Mouse (Mus musculus): ENCODE results near the gene Tuba1b. TPM values are rescaled to one million over a fixed set of nuclear protein-coding genes. Genes with fewer than 3 reads are reported as not detected.

Tuba1b gene
- polyA plus RNA-seq, 1 experiment from 2014 or later: 1,121 TPM

DNA sequence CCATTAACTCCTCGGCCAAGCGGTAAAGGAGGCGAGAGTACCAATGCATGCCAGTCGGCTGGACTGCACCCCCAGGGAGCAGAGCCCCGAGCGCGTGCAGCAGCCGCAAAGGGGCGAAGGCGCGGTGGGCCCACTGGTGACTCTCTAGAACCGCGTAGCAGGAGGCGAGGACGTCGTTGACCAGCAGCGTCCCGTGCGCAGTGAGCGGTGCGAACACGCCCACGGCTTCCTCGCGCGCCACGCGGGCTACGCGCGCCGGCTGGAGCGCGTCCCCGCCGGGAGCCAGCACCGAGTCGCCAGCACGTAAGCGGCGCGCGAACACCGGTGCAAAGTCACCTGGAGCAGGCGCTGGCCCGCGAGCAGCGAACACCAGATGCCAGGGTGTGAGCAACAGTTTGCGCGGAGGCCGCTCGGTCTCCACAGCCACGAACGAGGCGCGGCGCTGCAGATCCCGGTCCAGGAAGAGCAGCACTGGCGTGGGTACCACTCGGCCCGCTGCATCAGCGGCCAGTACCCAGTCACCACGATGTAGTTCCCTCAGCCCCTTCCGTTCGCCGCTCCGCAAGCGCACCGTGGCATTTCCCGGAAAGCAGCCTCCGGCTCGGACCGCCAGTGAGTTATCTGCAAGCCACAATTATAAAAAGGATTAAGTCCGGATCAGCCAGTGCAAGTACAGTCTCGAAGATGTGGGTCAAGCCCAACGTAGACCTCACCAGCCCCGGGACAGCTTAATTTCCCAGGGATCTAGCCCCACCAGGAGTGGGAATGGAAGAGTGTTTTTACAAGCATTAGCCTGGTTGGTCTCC, 40.2 kb downstream of the Tuba1b start, which contains the start of gene Rhebl1:
Rhebl1 (minus strand) TSS at position 601 of the 806 bp plus-strand sequence.
- Histone ChIP-seq H3K9ac (peak within 1 kb of the TSS; percentile 64), H3K27me3 (peaks cover 87% of the 10 kb centered on the region), H3K4me2 (peak within 1 kb of the TSS; percentile 90), H3K27ac (replicated peaks) (no peak within 1 kb of the TSS), H3K4me3 (peak within 1 kb of the TSS; percentile 47), H3K9me3 (no peaks in the 10 kb centered on the region), H3K4me1 (replicated peaks) (peaks cover 45% of the 10 kb centered on the region), H3K36me3 (no peaks in the 10 kb centered on the region)
- 0 out of 2 replicates have a peak, but pooled peaks have one; percentile 12 for ATAC-seq (ENCODE audit: low read depth)
- WGBS: under 1% methylated on average over 77 of the region's 77 CpGs

- H3K27me3 ChIP-seq: peaks cover 76% of the 10 kb centered on the region
- H3K4me3 ChIP-seq: no peak overlapping the region
- H3K9me3 ChIP-seq: no peaks in the 10 kb centered on the region
- peaks cover 37% of the 10 kb centered on the region for H3K4me1 ChIP-seq (replicated peaks)
- H3K4me2 ChIP-seq: no peak overlapping the region
- ATAC-seq (ENCODE audit: low read depth): no peak
- no peaks in the 10 kb centered on the region for H3K36me3 ChIP-seq
- H3K27ac ChIP-seq (replicated peaks): no peak overlapping the region
- H3K9ac ChIP-seq: no peak overlapping the region
- WGBS: 45% methylated on average over 4 of the region's 4 CpGs
Measured at GRCm38 (mm10) chr15:98893036-98893435, 41.3 kb downstream of the Tuba1b start.

DNA sequence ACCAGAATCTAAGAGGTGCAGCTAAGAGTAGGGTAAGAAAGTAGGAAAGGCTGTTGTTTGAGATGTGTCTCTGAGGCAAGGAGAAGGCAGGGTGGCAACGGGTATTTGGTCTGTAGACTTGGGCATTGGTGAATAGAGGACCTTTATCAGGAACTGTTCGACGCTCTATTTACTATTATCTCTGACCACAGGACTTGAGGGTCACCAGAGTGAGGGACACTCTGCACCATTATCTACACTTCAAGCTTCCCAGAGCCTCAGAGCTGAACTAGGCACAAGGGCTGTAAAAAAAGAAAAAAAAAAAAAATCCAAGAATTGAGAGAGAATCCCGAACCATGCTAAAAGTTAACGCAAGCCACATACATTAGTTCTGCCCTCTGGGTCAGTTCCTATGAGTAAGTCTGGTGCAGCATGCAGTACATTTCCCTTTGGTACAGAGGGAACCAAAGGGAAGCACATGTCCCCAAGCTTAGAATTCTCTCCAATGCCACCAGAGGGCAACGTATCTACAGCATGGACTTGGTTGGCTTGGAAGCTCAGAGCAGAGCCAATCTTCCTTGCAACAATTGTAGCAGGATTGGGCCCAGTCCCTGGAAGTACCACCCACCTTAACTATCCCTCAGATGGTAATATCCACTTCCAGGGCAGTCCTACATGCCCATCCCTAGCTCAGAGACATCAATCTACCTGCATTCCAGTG, 42.3 kb downstream of the Tuba1b start:
- WGBS: 40% methylated on average over 6 of the region's 6 CpGs

DNA sequence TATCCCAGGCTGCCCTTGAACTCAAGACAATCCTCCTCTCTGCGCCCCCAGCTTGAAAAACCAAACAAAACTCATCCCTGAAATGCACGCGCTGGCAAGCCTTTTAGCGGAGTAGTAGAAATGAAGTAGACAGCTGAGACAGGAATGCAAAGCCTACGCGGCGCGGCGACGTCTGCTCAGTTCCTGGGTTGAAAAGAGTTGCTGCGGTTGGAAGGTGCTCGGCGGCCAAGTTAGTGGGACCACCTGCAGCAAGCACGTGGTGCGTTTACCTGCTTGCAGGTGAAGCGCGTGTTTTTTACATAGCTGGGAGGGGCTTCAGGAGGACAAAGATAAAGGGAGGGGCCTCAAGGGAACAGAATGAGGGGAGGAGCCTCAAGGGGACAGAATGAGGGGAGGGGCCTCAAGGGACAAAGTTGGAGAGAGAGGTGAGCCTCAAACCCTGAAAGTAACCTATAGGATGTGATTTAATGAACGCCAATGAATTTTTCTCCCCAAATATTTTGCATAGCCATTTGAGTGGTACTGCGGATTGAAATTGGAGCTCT, 43.1 kb downstream of the Tuba1b start:
- no peak overlapping the region for H3K4me2 ChIP-seq

More for the DNA sequence above, 42.3 kb downstream of the Tuba1b start:
- no peak overlapping the region for H3K4me2 ChIP-seq
- no peaks in the 10 kb centered on the region for H3K36me3 ChIP-seq
- peaks cover 67% of the 10 kb centered on the region for H3K27me3 ChIP-seq
- no peak overlapping the region for H3K9ac ChIP-seq
- ATAC-seq (ENCODE audit: low read depth): no peak
- peaks cover 31% of the 10 kb centered on the region for H3K4me1 ChIP-seq (replicated peaks)
- no peaks in the 10 kb centered on the region for H3K9me3 ChIP-seq
- no peak overlapping the region for H3K4me3 ChIP-seq
- H3K27ac ChIP-seq (replicated peaks): no peak overlapping the region

GRCm38 (mm10) chr15:98887526-98887925, 46.8 kb downstream of the Tuba1b start:
- Histone ChIP-seq H3K9ac (no peak overlapping the region), H3K4me2 (no peak overlapping the region)
- 85% methylated on average over 7 of the region's 7 CpGs for WGBS

More for the DNA sequence above, 43.1 kb downstream of the Tuba1b start:
- H3K9ac ChIP-seq: no peak overlapping the region
- no peak overlapping the region for H3K27ac ChIP-seq (replicated peaks)
- peaks cover 31% of the 10 kb centered on the region for H3K4me1 ChIP-seq (replicated peaks)
- no peaks in the 10 kb centered on the region for H3K9me3 ChIP-seq
- H3K27me3 ChIP-seq: peaks cover 59% of the 10 kb centered on the region
- WGBS: 10% methylated on average over 19 of the region's 19 CpGs
- H3K36me3 ChIP-seq: no peaks in the 10 kb centered on the region
- ATAC-seq (ENCODE audit: low read depth): no peak
- H3K4me3 ChIP-seq: no peak overlapping the region

GRCm38 (mm10) chr15:98886667-98887387, 47.5 kb downstream of the Tuba1b start:
- no peak for ATAC-seq (ENCODE audit: low read depth)
- Histone ChIP-seq H3K4me1 (replicated peaks) (0 out of 2 replicates have a peak, but pooled peaks cover 4% of the 10 kb centered on the region), H3K4me2 (no peak overlapping the region), H3K27me3 (peaks cover 15% of the 10 kb centered on the region), H3K27ac (replicated peaks) (no peak overlapping the region), H3K36me3 (no peaks in the 10 kb centered on the region), H3K9ac (no peak overlapping the region), H3K9me3 (no peaks in the 10 kb centered on the region), H3K4me3 (no peak overlapping the region)
- 72% methylated on average over 8 of the region's 8 CpGs for WGBS

More at GRCm38 (mm10) chr15:98887526-98887925, 46.8 kb downstream of the Tuba1b start:
- no peak overlapping the region for H3K27ac ChIP-seq (replicated peaks)
- no peaks in the 10 kb centered on the region for H3K36me3 ChIP-seq
- H3K4me1 ChIP-seq (replicated peaks): 0 out of 2 replicates have a peak, but pooled peaks cover 3% of the 10 kb centered on the region
- no peaks in the 10 kb centered on the region for H3K9me3 ChIP-seq
- H3K4me3 ChIP-seq: no peak overlapping the region
- H3K27me3 ChIP-seq: peaks cover 21% of the 10 kb centered on the region
- no peak for ATAC-seq (ENCODE audit: low read depth)

DNA sequence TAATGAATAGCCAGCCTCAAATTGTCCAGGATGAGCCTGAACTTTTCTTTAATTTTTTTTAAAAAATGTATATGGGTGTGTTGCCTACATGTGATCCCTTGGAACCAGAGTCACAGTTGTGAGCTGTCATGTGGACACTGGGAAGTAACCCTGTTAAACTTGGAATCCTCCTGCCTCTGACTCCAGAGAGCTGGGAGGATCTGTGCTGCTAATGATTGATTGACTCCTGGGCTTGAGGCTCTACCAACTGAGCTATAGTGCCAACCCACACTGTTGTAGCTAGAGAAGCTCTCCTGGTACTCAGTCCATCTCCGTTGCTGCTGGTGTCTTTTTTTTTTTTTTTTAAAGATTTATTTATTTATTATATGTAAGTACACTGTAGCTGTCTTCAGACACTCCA, 50.3 kb downstream of the Tuba1b start:
- Histone ChIP-seq H3K27me3 (no peaks in the 10 kb centered on the region), H3K36me3 (no peaks in the 10 kb centered on the region), H3K9me3 (no peaks in the 10 kb centered on the region), H3K4me3 (no peak overlapping the region), H3K9ac (no peak overlapping the region), H3K4me1 (replicated peaks) (peaks cover 22% of the 10 kb centered on the region), H3K4me2 (no peak overlapping the region), H3K27ac (replicated peaks) (no peak overlapping the region)
- 88% methylated on average over 1 of the region's 1 CpGs for WGBS
- no peak for ATAC-seq (ENCODE audit: low read depth)

GRCm38 (mm10) chr15:98883661-98884060, 50.7 kb downstream of the Tuba1b start:
- H3K4me2 ChIP-seq: no peak overlapping the region
- no peak overlapping the region for H3K4me3 ChIP-seq
- ATAC-seq (ENCODE audit: low read depth): no peak
- no peaks in the 10 kb centered on the region for H3K27me3 ChIP-seq
- no peak overlapping the region for H3K9ac ChIP-seq
- H3K4me1 ChIP-seq (replicated peaks): peaks cover 26% of the 10 kb centered on the region
- no peak overlapping the region for H3K27ac ChIP-seq (replicated peaks)
- no peaks in the 10 kb centered on the region for H3K9me3 ChIP-seq
- 0 out of 2 replicates have a peak, but pooled peaks cover 4% of the 10 kb centered on the region for H3K36me3 ChIP-seq

GRCm38 (mm10) chr15:98881656-98882008, 52.7 kb downstream of the Tuba1b start:
- Histone ChIP-seq H3K4me2 (peak overlapping the region; percentile 78), H3K9ac (peak overlapping the region; percentile 52; the same call in 1 of the 2 replicates), H3K27me3 (no peaks in the 10 kb centered on the region), H3K36me3 (peaks cover 11% of the 10 kb centered on the region), H3K27ac (replicated peaks) (no peak overlapping the region), H3K9me3 (no peaks in the 10 kb centered on the region), H3K4me3 (peak overlapping the region; percentile 68), H3K4me1 (replicated peaks) (peaks cover 26% of the 10 kb centered on the region)
- peak; percentile 21; the same call in 1 of the 2 replicates for ATAC-seq (ENCODE audit: low read depth)
- 9% methylated on average over 5 of the region's 5 CpGs for WGBS
